ENCODE assay signal across 8 mouse cellular contexts in genomic region chr11:114726965-114727825, GRCm38 (mm10). TPM values are rescaled to one million over a fixed set of nuclear protein-coding genes. Genes with fewer than 3 reads are reported as not detected.
A peak's percentile ranks its signal among the peaks of the same experiment; 100 is the strongest.
DNase-seq lines count a peak whose midpoint lies in the region; ATAC-seq lines count a peak whose summit lies in the region.

TSS of gene Dnaic2 (plus strand) at chr11:114727408.

- H3K36me3 ChIP-seq in limb, embryonic 12.5 days, result no peaks in the 10 kb centered on the region
- H3K36me3 ChIP-seq in midbrain, embryonic 13.5 days, result no peaks in the 10 kb centered on the region
- no peaks in the 10 kb centered on the region for H3K36me3 ChIP-seq in stomach, embryonic 16.5 days (ENCODE audit: control insufficient read depth, insufficient read depth, low read length)

- peak; percentile 85 for ATAC-seq in granulocyte monocyte progenitor cell, adult 5-6 weeks (replicated peaks; ENCODE audit: poor library complexity, severe bottlenecking)
- peak; percentile 44; the same call in 1 of the 2 replicates for ATAC-seq in limb, embryonic 12.5 days (ENCODE audit: insufficient number of reproducible peaks, insufficient read depth, low FRiP score, low TSS enrichment, low read depth)
- peak; percentile 91 for ATAC-seq in midbrain, embryonic 13.5 days
- peak; percentile 70 for ATAC-seq in stomach, embryonic 16.5 days (ENCODE audit: insufficient read depth, low FRiP score)

- H3K4me3 ChIP-seq in limb, embryonic 12.5 days (replicated peaks), result peak within 1 kb of the TSS; percentile 31
- H3K4me3 ChIP-seq in midbrain, embryonic 13.5 days (replicated peaks), result peak within 1 kb of the TSS; percentile 32
- H3K4me3 ChIP-seq in stomach, embryonic 16.5 days (replicated peaks; ENCODE audit: low read length), result peak within 1 kb of the TSS; percentile 39

- H3K9me3 ChIP-seq in limb, embryonic 12.5 days, result no peaks in the 10 kb centered on the region
- H3K9me3 ChIP-seq in midbrain, embryonic 13.5 days, result no peaks in the 10 kb centered on the region
- H3K9me3 ChIP-seq in stomach, embryonic 16.5 days (replicated peaks; ENCODE audit: control insufficient read depth, low read length), result no peaks in the 10 kb centered on the region

- peak within 1 kb of the TSS; percentile 24 for H3K9ac ChIP-seq in limb, embryonic 12.5 days (replicated peaks)
- peak within 1 kb of the TSS; percentile 34 for H3K9ac ChIP-seq in midbrain, embryonic 13.5 days (replicated peaks)
- peak within 1 kb of the TSS; percentile 23; the same call in 1 of the 2 replicates for H3K9ac ChIP-seq in stomach, embryonic 16.5 days (ENCODE audit: low read length)

- no peak within 1 kb of the TSS for H3K27ac ChIP-seq in limb, embryonic 12.5 days
- H3K27ac ChIP-seq in midbrain, embryonic 13.5 days, result no peak within 1 kb of the TSS
- H3K27ac ChIP-seq in stomach, embryonic 16.5 days (ENCODE audit: low read length), result no peak within 1 kb of the TSS

- DNase-seq in left cerebral cortex, adult 18-20 months (ENCODE audit: low spot score in 2 of 2), result peak; percentile 63 to 78
- no peak for DNase-seq in left cerebral cortex, adult 11 months (ENCODE audit: low spot score)
- peak; percentile 66 for DNase-seq in embryo, embryonic 9.5 days (ENCODE audit: extremely low spot score)
- peak; percentile 59 for DNase-seq in kidney, adult 11 months

- peak within 1 kb of the TSS; percentile 64 for H3K4me2 ChIP-seq in limb, embryonic 12.5 days
- peak within 1 kb of the TSS; percentile 62 for H3K4me2 ChIP-seq in midbrain, embryonic 13.5 days (replicated peaks)
- H3K4me2 ChIP-seq in stomach, embryonic 16.5 days (ENCODE audit: low read depth, low read length), result peak within 1 kb of the TSS; percentile 50

- 15% methylated on average over 34 of the region's 34 CpGs for WGBS in limb, embryonic 12.5 days
- WGBS in midbrain, embryonic 13.5 days, result 9% methylated on average over 34 of the region's 34 CpGs
- 10% methylated on average over 34 of the region's 34 CpGs for WGBS in stomach, embryonic 16.5 days

- H3K27me3 ChIP-seq in limb, embryonic 12.5 days, result peaks cover 13% of the 10 kb centered on the region
- peaks cover 12% of the 10 kb centered on the region for H3K27me3 ChIP-seq in midbrain, embryonic 13.5 days
- H3K27me3 ChIP-seq in stomach, embryonic 16.5 days (ENCODE audit: control insufficient read depth, insufficient read depth, low read length), result no peaks in the 10 kb centered on the region

- H3K4me1 ChIP-seq in limb, embryonic 12.5 days (replicated peaks), result peaks cover 30% of the 10 kb centered on the region
- peaks cover 24% of the 10 kb centered on the region for H3K4me1 ChIP-seq in midbrain, embryonic 13.5 days (replicated peaks)
- peaks cover 15% of the 10 kb centered on the region for H3K4me1 ChIP-seq in stomach, embryonic 16.5 days (ENCODE audit: control insufficient read depth, insufficient read depth, low read length)

RNA-seq across cellular contexts. Expression of gene Dnaic2, which starts in this region (rescaled TPM):
- 1 to 10 TPM; 1.2 to 1.4 TPM for total RNA-seq in left cerebral cortex, adult 18-20 months (2021)
- not detected in 2 replicates for total RNA-seq in granulocyte monocyte progenitor cell, adult 5-6 weeks (2014; fragmentation: Nextera tagmentation)
- total RNA-seq in granulocyte monocyte progenitor cell, adult 5-6 weeks (2017), result not detected in 2 replicates
- polyA plus RNA-seq in limb, embryonic 12.5 days (2016; fragmentation: Nextera tagmentation; extraction: Ambion mirVana), result 0.50 and 0.67 TPM in 2 replicates
- 1.6 and 1.7 TPM in 2 replicates for polyA plus RNA-seq in midbrain, embryonic 13.5 days (2015; fragmentation: Nextera tagmentation; extraction: Ambion mirVana)
- 0.25 and 0.84 TPM in 2 replicates for polyA plus RNA-seq in stomach, embryonic 16.5 days (2015; fragmentation: Nextera tagmentation; extraction: Ambion mirVana)

Comparison
In these comparisons a context has a peak if more than half of its experiments do, and no peak if none do; other contexts are left out.
1. Peak in ATAC-seq in granulocyte monocyte progenitor cell, adult 5-6 weeks; RNA of the gene not detected or under 1 TPM.
2. Peak in ATAC-seq, H3K4me3 ChIP-seq, H3K9ac ChIP-seq and H3K4me2 ChIP-seq in limb, embryonic 12.5 days; RNA of the gene not detected or under 1 TPM.
3. Peak in ATAC-seq, H3K4me3 ChIP-seq, H3K9ac ChIP-seq and H3K4me2 ChIP-seq in stomach, embryonic 16.5 days; RNA of the gene not detected or under 1 TPM.